Mouse (Mus musculus): ENCODE measurements around the gene 1700020L24Rik. TPM values are rescaled to one million over a fixed set of nuclear protein-coding genes. Genes with fewer than 3 reads are reported as not detected.

The 1700020L24Rik gene
- polyA plus RNA-seq, 1 experiment from 2014 or later, result 1.5 TPM

DNA sequence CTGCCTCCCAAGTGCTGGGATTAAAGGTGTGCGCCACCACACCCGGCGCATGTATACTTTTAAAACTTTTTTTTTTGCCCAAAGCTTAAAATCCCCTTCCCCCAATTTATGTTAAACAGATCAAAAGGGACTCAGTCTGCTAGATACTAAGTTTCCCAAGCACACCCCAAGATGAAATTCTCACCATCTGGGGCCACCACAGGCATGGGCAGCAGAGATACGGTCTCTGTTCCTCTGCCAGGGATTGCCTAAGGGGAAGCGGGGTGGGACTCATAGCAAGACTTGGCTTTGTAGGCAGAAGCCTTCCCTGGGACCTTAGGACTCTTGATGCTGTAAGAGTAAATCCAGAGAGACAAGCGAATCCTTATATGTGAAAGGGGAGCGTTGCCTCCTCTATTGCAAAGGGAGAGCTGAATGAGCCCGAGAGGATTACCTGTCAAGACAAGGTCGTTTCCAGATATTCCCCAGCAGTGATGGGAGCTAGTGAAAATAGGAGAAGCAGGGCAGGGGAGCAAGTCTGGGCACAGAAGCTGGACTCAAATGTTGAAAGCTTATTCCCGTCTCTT, 24.1 kb downstream of the 1700020L24Rik start:
- no peaks in the 10 kb centered on the region for H3K36me3 ChIP-seq (ENCODE audit: control insufficient read depth, insufficient read depth, low read length)
- no peaks in the 10 kb centered on the region for H3K9me3 ChIP-seq (ENCODE audit: control insufficient read depth, low read length)
- ATAC-seq, result no peak
- peaks cover 13% of the 10 kb centered on the region for H3K4me1 ChIP-seq (ENCODE audit: control insufficient read depth, insufficient read depth, low read length)
- H3K4me2 ChIP-seq (ENCODE audit: low read depth, low read length), result no peak overlapping the region
- no peak overlapping the region for H3K4me3 ChIP-seq (ENCODE audit: low read length)
- H3K9ac ChIP-seq (ENCODE audit: low read depth, low read length), result no peak overlapping the region
- H3K27me3 ChIP-seq (replicated peaks; ENCODE audit: control insufficient read depth, insufficient read depth, low read length), result peaks cover 5% of the 10 kb centered on the region; the same call in 1 of the 2 replicates
- no peak overlapping the region for H3K27ac ChIP-seq (ENCODE audit: low read length)
- WGBS, result 74% methylated on average over 10 of the region's 10 CpGs

DNA sequence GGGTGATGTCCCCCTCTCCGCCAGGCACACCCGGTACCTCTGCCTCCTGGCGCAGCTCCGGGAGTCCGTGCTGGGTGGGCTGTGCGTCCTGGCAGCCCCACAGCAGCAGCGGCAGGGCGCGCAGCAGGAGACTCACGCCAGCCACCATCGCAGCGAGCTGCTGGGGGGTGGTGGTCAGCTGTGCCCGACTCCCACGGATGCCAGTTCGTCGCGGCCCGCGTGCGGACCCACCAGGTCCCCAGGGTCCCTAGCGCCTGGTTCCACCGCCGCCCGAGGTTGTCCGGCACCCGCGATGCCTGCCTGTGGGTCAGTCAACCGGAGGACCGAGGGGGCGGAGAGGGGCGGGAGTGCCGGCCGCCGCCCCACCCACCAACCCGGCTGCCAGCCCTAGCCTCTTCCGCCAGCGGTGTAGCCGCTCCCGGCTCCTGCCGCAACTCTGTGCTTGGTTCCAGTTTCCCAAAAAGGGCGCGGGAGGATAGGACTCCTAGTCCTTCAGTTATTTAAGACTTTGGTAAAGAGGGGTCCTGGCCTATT, 25.3 kb downstream of the 1700020L24Rik start, which contains the start of gene Mmp28:
Mmp28 (minus strand) TSS at position 361 of the 534 bp plus-strand sequence.
- no peak within 1 kb of the TSS for H3K27ac ChIP-seq (ENCODE audit: low read length)
- peak within 1 kb of the TSS; percentile 96 for H3K4me2 ChIP-seq (ENCODE audit: low read depth, low read length)
- under 1% methylated on average over 42 of the region's 42 CpGs for WGBS

DNA sequence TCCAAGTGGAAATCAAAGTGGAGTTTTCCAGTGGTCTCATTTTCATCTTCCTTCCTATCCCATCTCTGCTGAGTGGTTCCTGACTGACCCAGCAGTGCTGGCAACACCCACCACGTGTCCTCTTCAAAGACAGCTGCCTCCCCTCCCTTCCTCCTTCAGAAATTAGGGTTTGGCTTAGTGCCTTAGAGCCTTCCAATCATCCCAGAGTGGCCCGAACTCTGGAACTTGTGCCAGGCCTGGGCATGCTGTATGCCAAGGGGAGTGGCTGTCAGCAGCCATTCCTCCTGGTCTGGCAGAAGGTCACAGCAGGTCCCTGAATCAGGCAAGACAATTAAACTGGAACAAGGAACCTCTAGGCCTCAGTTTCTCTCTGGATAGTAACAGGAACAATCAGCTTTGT, 28.5 kb downstream of the 1700020L24Rik start:
- Histone ChIP-seq H3K4me2 (ENCODE audit: low read depth, low read length) (no peak overlapping the region), H3K9me3 (ENCODE audit: control insufficient read depth, low read length) (no peaks in the 10 kb centered on the region), H3K4me3 (ENCODE audit: low read length) (no peak overlapping the region), H3K27ac (ENCODE audit: low read length) (no peak overlapping the region), H3K4me1 (ENCODE audit: control insufficient read depth, insufficient read depth, low read length) (peaks cover 2% of the 10 kb centered on the region; the same call in 1 of the 2 replicates), H3K36me3 (ENCODE audit: control insufficient read depth, insufficient read depth, low read length) (no peaks in the 10 kb centered on the region), H3K27me3 (replicated peaks; ENCODE audit: control insufficient read depth, insufficient read depth, low read length) (peaks cover 5% of the 10 kb centered on the region; the same call in 1 of the 2 replicates), H3K9ac (ENCODE audit: low read depth, low read length) (no peak overlapping the region)
- no peak for ATAC-seq
- 35% methylated on average over 2 of the region's 2 CpGs for WGBS

More for the DNA sequence above, 25.3 kb downstream of the 1700020L24Rik start, which contains the start of gene Mmp28:
- H3K9ac ChIP-seq (ENCODE audit: low read depth, low read length), result peak within 1 kb of the TSS; percentile 72
- H3K4me3 ChIP-seq (ENCODE audit: low read length), result peak within 1 kb of the TSS; percentile 69
- no peaks in the 10 kb centered on the region for H3K36me3 ChIP-seq (ENCODE audit: control insufficient read depth, insufficient read depth, low read length)
- H3K4me1 ChIP-seq (ENCODE audit: control insufficient read depth, insufficient read depth, low read length), result peaks cover 7% of the 10 kb centered on the region
- H3K9me3 ChIP-seq (ENCODE audit: control insufficient read depth, low read length), result no peaks in the 10 kb centered on the region
- H3K27me3 ChIP-seq (replicated peaks; ENCODE audit: control insufficient read depth, insufficient read depth, low read length), result peaks cover 5% of the 10 kb centered on the region; the same call in 1 of the 2 replicates
- peak; percentile 70 for ATAC-seq

DNA sequence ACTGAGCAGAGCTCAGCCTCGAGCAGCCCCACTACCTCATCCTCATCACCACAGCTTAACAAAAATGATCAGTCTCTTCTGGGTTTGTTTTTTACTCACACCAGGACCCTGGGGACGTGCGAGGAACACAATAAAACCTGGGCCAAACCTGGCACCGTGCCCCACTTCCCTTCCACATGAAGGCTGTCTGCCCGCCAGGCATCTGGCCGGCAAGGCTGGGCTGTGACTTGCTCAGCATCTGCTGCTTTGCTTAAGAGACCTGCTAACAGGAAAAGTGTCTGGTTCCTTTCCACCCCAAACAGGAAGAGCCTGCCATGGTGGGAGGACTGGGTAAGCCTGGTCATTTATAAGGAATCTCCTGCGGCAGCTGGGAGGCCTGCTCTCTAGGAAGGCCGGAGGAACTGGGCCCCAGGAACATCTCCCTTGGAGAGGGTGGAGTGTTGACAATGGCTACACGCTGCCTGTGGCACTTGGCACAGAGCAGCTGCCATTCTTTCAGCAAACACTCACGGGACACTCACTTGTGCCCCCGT, 29.7 kb downstream of the 1700020L24Rik start:
- peak overlapping the region; percentile 9; the same call in 1 of the 2 replicates for H3K27ac ChIP-seq (ENCODE audit: low read length)
- H3K4me2 ChIP-seq (ENCODE audit: low read depth, low read length), result no peak overlapping the region
- peak; percentile 18; the same call in 1 of the 2 replicates for ATAC-seq
- H3K4me1 ChIP-seq (ENCODE audit: control insufficient read depth, insufficient read depth, low read length), result peaks cover 11% of the 10 kb centered on the region
- H3K4me3 ChIP-seq (ENCODE audit: low read length), result no peak overlapping the region
- H3K9ac ChIP-seq (ENCODE audit: low read depth, low read length), result no peak overlapping the region
- 37% methylated on average over 11 of the region's 11 CpGs for WGBS
- H3K27me3 ChIP-seq (replicated peaks; ENCODE audit: control insufficient read depth, insufficient read depth, low read length), result peaks cover 5% of the 10 kb centered on the region; the same call in 1 of the 2 replicates
- no peaks in the 10 kb centered on the region for H3K9me3 ChIP-seq (ENCODE audit: control insufficient read depth, low read length)
- no peaks in the 10 kb centered on the region for H3K36me3 ChIP-seq (ENCODE audit: control insufficient read depth, insufficient read depth, low read length)

DNA sequence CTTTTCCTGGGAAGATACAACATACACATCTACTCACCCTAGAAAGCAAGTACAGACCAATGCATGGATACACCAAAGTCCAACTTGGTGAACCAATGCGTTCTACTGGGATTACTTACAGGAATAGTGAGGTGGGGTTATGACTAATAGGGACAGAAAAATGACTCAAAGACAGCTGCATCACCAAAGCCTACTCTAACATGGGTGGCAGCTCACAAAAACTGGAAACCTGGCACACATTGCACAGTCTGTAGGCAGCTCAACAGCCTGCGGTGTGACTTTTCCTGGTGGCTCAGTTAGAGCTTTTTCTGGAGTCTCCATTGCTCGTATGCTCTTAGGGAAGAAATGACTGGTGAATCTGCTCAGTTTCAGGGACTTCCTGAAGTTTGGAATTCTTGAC, 31.3 kb downstream of the 1700020L24Rik start:
- 92% methylated on average over 3 of the region's 3 CpGs for WGBS

DNA sequence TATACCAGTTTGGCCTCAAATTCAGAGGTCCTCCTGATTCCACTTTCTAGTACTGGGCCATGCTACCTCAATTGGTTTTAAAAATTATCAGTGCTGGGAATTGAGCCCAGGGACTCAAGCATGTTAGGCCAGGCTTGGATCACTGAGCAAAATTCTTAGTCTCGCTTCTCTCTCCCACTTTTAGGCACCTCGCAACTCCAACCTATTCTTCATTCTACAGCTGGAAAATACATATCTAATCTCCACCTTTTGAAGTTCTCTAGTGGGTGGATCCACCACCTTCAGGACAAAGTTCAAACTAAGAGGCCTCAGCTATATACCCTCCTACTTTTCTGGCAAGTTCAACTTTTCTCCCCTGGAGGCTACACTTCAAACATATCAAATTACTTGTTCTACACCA, 34.3 kb downstream of the 1700020L24Rik start:
- Histone ChIP-seq H3K9ac (ENCODE audit: low read depth, low read length) (peak overlapping the region; percentile 95), H3K4me3 (ENCODE audit: low read length) (peak overlapping the region; percentile 93), H3K27me3 (replicated peaks; ENCODE audit: control insufficient read depth, insufficient read depth, low read length) (no peaks in the 10 kb centered on the region), H3K4me2 (ENCODE audit: low read depth, low read length) (peak overlapping the region; percentile 62), H3K36me3 (ENCODE audit: control insufficient read depth, insufficient read depth, low read length) (no peaks in the 10 kb centered on the region), H3K4me1 (ENCODE audit: control insufficient read depth, insufficient read depth, low read length) (peaks cover 15% of the 10 kb centered on the region), H3K27ac (ENCODE audit: low read length) (peak overlapping the region; percentile 95), H3K9me3 (ENCODE audit: control insufficient read depth, low read length) (no peaks in the 10 kb centered on the region)
- peak; percentile 31 for ATAC-seq
- WGBS, result 64% methylated on average over 2 of the region's 2 CpGs

More for the DNA sequence above, 31.3 kb downstream of the 1700020L24Rik start:
- Histone ChIP-seq H3K9me3 (ENCODE audit: control insufficient read depth, low read length) (no peaks in the 10 kb centered on the region), H3K36me3 (ENCODE audit: control insufficient read depth, insufficient read depth, low read length) (no peaks in the 10 kb centered on the region), H3K9ac (ENCODE audit: low read depth, low read length) (no peak overlapping the region), H3K27me3 (replicated peaks; ENCODE audit: control insufficient read depth, insufficient read depth, low read length) (peaks cover 4% of the 10 kb centered on the region; the same call in 1 of the 2 replicates), H3K4me3 (ENCODE audit: low read length) (no peak overlapping the region), H3K27ac (ENCODE audit: low read length) (no peak overlapping the region), H3K4me1 (ENCODE audit: control insufficient read depth, insufficient read depth, low read length) (peaks cover 9% of the 10 kb centered on the region), H3K4me2 (ENCODE audit: low read depth, low read length) (no peak overlapping the region)
- ATAC-seq, result no peak

DNA sequence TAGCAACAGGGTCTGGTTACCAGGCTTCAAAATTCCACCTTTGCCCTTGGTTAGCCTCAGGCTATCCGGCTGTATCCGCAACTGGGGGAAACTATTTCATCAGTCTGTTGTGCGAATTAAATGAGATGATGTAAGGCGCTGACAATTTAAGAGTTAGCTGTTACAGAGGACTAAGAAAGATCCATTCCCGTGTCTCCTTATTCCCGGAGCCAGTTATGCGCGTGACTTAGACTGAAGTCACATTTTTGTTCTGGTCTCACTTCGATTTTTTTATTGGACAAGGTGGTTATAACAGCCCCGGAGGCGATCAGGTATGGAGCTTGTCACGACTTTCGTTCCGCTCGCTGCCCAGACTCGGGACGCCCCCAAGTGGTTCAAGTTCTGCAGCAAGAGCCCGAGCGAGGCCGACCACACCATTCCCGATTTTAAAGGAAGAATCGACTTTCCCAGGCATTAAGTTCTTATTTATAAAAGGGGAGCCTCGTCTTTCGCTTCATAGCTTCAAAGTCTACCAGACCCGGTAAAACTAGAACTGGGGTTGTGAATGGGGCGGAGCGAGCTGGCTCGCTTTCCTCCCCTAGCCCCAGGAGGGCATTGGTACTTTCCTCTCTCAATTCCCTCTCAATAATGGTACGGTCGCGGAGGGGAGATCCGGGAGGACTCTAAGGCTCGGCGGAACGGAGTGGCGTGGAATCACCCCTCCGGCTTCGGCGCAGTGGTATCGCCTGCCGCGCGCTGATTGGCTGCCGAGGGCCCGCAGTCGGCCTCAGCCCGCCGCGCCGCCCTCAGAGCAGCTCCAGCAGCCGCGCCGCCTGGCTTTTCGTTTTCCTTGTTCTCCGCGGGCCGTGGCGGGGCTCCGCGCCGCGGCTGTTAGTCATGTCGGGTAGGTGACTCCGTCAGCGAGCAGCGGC, 35.1 kb downstream of the 1700020L24Rik start, which contains the start of gene Taf15:
Taf15 (plus strand) TSS at position 763 of the 911 bp plus-strand sequence.
- WGBS, result under 1% methylated on average over 66 of the region's 66 CpGs
- Histone ChIP-seq H3K27ac (ENCODE audit: low read length) (peak within 1 kb of the TSS; percentile 97), H3K4me2 (ENCODE audit: low read depth, low read length) (peak within 1 kb of the TSS; percentile 72), H3K36me3 (ENCODE audit: control insufficient read depth, insufficient read depth, low read length) (no peaks in the 10 kb centered on the region), H3K9me3 (ENCODE audit: control insufficient read depth, low read length) (no peaks in the 10 kb centered on the region), H3K9ac (ENCODE audit: low read depth, low read length) (peak within 1 kb of the TSS; percentile 95), H3K27me3 (replicated peaks; ENCODE audit: control insufficient read depth, insufficient read depth, low read length) (no peaks in the 10 kb centered on the region), H3K4me1 (ENCODE audit: control insufficient read depth, insufficient read depth, low read length) (peaks cover 15% of the 10 kb centered on the region), H3K4me3 (ENCODE audit: low read length) (peak within 1 kb of the TSS; percentile 93)
- ATAC-seq, result peak; percentile 96

DNA sequence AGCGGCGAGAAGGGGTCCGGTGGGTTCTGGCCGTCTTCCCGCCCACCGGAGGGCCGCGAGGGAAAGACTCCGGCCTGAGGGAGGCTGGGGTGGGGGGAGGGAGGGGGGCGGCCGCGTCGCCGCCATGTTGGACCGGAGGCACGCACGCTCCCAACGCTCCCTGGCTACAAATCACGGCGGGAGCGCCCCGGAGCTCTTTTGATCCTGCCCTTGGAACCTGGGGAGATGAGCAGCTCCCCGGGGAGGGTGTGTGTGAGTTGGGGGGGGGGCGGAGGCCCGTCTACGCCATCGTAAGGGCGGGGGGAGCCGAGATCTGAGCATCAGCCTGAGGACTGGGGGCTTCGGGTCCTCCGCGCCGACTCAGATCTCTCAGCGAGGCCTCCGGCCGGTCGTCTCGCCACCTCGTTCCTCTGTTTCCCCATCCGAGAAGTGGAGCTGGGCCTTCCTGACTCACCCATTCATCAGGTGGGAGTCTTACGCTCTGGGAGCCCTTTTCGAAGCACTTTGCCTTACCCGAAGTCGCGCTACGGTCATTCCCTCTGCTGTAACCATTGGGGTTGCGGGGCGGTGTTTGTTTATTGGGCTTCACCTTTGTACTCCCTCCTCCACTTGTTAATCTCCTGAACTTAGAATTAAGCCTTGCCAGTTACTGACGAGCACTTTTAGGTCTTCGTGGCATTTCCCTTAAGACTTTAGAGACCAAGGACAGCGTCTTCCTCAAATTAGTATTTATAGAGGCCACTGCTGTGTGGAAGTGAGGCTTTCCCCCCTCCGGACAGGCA, 35.9 kb downstream of the 1700020L24Rik start:
- Histone ChIP-seq H3K9me3 (ENCODE audit: control insufficient read depth, low read length) (no peaks in the 10 kb centered on the region), H3K4me2 (ENCODE audit: low read depth, low read length) (peak overlapping the region; percentile 72), H3K27me3 (replicated peaks; ENCODE audit: control insufficient read depth, insufficient read depth, low read length) (no peaks in the 10 kb centered on the region), H3K9ac (ENCODE audit: low read depth, low read length) (peak overlapping the region; percentile 95), H3K36me3 (ENCODE audit: control insufficient read depth, insufficient read depth, low read length) (no peaks in the 10 kb centered on the region), H3K4me1 (ENCODE audit: control insufficient read depth, insufficient read depth, low read length) (peaks cover 15% of the 10 kb centered on the region), H3K4me3 (ENCODE audit: low read length) (peak overlapping the region; percentile 93), H3K27ac (ENCODE audit: low read length) (peak overlapping the region; percentile 97)
- peak; percentile 82 for ATAC-seq
- under 1% methylated on average over 44 of the region's 52 CpGs for WGBS
